Mouse (Mus musculus) inflammation-experienced regulatory T-cells, adult 6 months (primary cell): ENCODE measurements around the gene Mob3b. TPM values are rescaled to one million over a fixed set of nuclear protein-coding genes. Genes with fewer than 3 reads are reported as not detected.

Experiments used
- ATAC-seq: one replicate; pipeline ENCODE4 v1.8.0; 2017
- polyA plus RNA-seq, 3 experiments: library from polyadenylated mRNA; unstranded; fragments of 100-300 nt; shearing (Covaris generic); gene quantifications; one replicate each; pipeline ENCODE4 v1.2.1; 2017

Mob3b gene
- polyA plus RNA-seq = 1 to 10 TPM; 1.2 to 5.7 (median 3.2) TPM

DNA sequence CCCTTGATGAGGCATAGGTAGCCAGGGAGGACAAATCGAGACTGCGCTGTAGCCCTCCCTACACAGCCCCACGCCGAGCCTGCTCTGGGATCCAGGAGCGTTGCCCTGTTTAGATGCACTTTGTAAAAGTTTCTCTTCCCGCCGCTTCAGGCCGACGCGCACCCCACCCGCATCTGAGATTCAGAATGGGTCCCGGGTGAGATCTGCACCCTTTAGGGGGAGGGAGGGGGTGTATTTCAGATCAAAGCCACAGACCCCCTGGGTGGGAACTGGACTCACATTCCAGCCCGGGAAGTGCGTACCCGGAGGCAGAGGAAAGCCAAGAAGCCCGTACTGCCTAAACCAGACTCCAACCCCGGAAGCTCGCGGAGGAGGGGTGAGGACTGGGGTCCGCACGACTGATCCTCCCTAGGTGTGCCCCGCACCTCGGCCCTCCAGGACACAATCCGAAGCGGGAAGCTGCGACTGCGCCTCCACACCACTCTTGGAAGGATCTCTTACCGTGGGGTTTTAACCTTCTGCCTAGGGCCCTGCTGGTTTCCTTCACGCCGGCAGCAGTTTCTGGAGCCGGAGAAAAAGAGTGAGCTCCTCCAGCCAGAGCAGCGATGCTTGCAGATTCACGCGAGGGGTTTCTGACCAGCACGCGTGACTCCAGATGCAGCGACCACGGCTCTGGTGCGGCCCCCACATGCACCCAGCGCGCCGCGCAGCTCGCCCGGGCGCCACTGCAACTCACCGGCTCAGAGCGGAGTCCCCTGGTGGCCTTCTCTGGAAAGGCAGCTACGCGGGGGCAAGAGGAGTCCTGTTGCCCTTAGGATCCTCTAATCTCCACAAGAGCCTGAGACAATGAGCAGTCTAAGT is at the start of gene Mob3b:
TSS of gene Mob3b (minus strand) at position 734 of the 861 bp plus-strand sequence.
- peak; percentile 88 for ATAC-seq

DNA sequence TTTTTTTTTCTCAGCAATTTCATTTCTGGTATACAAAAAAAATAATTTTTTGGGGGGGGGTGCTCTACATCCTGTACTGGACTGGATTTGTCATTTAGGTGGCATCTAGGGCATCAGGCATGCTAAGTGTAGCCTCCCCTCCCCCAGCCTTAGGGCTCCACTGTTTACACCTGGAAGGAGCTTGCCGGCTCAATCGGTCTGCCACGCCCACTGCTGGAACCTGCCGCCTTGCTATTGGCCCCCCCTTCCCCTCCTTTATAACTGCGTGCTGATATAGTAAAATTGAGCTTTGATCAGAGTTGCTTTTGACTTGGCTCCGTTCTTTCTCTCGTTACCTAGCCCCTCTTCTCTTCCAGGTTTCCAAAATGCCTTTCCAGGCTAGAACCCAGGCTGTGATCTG is 47.4 kb upstream of the Mob3b start:
- ATAC-seq = no peak

DNA sequence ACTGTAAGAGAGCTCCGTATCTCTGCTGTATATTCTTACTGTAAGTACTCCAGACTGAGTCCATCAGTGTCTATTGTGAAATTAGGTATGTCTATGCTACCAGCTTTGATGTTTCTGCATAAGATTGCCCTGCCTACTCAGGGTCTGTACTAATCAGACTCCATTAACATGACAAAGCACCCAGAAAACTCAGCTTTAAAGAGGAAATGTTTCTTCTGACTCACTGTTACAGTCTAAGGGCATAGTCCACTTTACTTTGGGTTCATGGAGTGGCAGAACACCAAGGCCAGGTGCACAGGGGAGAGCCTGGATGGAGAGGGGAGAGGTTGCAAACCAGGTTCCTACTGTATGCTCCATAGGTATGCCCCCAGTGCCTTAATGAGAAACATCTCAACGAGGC is 46.4 kb upstream of the Mob3b start:
- ATAC-seq = no peak

DNA sequence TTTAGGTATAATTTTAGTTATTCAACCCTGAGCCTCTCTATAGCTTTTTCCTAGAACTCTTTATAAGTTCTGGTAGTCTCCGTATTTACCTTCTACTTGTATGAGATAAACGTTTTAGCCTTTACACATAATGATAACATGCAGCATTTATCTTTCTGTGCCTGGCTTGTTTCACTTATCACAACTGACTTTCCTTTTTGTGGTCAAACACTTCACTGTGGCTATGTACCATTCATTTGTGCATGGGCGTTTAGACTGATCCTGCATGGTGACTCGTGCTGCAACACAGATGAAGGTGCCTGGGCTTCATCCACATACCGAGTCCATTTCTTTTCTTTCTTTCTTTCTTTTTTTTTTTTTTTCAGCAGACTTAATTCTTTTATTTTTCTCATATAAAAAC is 44.4 kb upstream of the Mob3b start:
- no peak for ATAC-seq

DNA sequence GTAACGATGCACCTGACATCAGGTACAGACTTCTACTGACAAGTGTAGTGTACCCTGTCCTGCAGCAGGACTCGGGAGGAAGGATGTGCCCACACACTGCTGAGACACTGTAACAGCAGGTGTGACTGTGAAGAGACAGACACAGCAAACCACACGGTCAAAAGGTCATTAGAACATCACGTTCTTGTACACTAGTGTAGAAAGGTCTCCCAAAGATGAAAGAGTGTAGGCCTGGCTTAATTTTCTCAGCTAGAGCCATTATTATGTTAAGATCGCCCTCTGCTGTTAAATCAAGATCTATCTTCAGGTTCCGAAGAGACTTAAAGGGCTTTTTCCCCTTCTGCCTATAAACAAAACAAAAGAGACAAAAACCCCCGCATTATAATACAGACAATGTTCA is 35.4 kb upstream of the Mob3b start:
- no peak for ATAC-seq

DNA sequence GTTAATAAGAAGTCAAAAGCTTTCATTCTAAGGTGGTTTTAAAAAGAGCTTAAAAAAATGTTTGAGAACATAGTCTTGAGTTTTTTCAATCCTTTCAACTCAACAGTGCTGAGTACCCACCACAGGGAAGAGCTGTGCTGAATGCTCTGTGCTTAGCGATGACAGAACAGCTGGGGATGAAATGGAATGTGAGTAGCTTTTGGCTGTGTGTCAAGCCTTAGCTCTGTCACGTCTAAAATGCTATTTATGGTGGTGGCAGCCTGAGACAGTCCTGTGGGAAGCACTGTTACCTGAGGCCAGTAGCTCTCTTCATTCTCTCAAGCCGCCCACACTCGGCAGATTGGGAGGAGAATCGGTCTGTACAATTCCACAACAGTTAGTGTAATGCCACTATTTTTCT is 32.5 kb upstream of the Mob3b start:
- ATAC-seq = no peak

DNA sequence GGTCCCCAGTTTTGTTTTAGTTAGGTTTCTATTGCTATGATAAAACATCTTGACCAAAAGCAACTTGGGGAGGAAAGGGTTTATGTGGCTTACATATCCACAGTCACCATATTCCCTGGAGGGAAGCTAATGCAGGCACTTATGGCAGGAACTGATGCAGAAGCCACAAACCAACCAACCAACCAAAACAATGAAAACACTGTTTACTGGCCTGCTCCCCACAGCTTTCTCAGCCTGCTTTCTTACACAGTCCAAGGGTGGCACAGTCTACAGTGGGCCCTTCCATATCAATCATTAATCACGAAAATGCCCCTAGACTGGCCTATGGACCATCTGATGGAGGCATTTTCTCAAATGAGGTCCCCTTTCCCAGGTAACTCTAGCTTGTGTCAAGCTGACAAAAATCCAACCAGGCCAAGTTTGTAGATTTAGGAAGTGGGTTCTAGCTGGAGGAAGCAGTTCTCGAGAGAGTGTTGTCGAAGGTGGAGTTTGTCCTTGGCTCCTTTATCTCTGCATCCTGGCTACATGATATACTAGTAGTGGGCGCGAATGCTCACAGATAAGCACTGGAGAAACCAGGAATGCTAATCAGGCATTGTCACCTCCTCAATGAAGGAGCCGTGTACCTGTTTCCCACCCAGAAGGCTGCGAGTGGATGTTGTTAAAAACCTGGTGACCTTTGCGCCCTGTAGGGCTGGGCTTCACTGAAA is 30.5 kb upstream of the Mob3b start:
- ATAC-seq = no peak

DNA sequence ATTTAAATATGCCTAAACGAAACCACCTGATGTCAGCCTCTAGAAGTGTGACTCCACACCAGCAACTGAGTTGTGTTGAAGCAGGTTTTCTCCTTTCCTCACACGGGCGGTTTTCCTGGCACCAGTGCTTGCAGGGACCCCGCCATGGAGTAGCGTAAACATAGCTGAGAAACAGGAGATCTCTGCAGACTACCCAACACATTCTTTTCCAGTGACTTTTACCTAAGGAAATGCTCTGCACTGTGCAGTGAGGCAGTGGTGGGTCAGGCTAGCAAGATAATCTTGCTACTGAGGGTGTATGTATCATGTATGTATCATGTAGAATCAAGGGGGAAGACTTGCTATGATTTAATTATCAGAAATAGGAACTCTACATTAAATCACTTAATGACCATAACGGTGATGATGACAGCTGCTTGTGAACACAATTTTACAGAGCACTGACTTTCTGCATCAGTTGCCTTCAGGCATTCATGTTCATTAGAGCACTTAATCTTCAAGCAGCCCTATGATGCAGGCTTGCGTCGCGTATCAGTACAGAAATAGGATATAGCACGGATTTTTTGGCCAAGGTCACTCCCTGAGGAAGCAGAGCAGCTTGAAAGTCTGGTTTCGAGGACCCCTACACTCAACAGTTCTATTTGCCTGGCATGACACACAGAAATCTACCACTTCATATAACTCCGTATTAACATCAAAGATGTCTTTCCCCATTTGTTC is 20.8 kb upstream of the Mob3b start:
- ATAC-seq = no peak

DNA sequence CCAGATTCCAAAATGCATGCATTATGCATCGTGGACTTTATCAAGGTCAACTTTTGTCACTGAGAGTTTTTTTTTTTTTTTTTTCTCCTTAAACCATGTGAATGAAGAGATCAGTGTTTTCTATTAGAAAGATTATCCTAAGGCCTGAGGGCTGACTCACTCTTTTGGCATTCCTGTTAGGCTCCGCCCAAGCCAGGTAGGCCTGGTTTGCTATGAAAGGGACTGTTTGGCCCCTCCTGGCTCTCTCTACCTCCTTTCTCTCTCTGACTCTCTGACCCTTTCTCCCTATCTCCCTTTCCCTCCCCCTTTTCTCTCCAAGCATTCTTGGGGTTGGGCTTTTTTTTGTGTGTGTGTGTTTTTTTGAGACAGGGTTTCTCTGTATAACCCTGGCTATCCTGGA is 18.3 kb upstream of the Mob3b start:
- ATAC-seq = no peak

DNA sequence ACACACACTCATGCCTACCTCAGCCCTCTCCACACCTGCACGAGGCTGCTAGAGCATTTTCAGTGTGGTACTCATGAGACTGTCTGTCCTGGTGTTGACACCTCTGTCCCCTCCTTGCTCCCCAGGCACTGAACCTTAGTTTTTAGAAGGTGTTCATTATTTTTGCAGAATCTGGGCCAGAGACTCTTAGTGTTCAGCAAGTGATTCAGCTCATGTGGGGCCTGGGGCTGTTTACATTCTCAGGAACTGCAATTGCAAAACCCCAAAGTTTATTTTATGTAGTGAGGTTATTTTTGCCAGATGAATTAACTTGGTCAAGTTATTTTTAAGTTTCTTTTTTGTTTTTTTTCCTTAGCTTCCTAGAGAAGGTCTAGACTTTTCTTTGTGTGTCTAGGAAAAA is 16.3 kb upstream of the Mob3b start:
- no peak for ATAC-seq

DNA sequence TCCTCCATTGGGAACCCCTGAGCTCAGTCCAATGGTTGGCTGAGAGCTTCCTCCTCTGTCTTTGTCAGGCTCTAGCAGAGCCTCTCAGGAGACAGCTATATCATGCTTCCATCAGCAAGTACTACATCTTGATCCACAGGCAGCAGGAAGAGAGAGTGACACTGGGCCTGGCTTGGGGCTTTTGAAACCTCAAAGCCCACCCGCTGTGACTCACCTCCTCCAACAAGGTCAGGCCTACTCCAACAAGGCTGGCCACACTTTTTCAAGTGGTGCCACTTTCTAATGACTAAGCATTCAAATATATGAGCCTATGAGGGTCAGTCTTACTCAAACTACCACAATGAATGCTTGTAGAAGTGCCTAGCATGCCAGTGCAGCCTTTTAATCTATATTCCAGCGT is 15.2 kb upstream of the Mob3b start:
- ATAC-seq = no peak

DNA sequence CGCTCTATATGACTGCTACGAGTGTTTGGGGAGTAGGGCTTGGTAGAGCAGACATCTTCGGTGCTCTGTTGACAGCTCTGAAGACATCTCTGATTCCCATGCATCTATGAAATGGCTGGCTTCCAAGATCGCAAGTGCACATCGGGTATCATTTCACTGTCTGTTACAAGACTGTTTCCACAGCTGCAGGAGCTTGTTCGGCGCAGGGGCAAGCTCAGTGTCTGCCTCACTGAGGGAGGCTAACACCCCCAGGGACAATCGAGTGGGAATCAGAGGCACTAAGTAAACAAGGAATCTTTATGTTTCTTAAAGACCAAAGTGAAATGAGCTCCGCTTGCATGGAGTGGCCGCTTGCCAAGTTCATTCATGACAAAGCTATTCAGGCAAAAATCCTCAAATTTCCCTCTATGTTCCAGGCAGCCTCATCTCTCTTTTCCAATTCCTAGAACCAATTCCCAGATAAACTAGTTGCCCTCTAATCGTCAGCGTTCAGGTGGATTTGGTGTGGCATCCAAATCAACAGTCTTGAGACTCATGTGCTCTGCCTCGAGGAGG is 12.4 kb upstream of the Mob3b start:
- no peak for ATAC-seq

DNA sequence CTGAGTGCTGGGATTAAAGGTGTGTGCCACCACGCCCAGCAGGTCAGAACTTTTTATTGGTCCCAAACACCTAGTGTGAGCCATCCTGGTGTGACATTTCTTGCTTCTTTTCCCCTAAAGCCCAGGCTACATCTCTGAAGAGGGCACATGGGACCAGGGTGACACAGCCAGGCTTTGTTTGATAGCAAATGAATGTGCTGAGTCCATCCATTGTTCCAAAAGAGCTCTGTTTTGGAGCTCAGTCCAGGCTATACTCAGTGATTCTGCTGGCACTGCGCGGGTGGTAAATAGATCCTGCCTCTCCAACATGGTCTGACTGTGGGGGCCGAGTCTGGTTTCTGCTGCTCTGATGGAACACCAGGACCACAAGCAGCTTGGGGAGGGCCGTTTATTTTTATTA is 10.6 kb upstream of the Mob3b start:
- ATAC-seq = no peak

DNA sequence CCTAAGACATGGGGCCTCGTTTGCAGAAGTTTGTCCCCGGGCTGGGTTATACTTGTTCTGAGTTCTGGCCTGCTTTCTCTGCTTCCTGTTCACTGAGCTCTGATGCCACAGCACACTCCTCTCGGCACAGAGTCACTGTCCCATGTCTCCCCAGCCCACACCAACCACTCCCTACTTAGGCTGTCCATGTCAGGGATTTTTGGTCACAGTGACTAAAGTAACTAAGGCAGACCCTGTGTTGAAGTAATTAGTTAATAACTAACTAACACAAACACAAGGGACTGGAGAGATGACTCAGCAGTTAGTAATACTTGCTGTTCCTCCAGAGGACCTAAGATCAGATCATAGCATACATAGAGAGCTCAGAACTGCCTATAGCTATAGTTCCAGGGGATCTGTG is 8.7 kb upstream of the Mob3b start:
- no peak for ATAC-seq

DNA sequence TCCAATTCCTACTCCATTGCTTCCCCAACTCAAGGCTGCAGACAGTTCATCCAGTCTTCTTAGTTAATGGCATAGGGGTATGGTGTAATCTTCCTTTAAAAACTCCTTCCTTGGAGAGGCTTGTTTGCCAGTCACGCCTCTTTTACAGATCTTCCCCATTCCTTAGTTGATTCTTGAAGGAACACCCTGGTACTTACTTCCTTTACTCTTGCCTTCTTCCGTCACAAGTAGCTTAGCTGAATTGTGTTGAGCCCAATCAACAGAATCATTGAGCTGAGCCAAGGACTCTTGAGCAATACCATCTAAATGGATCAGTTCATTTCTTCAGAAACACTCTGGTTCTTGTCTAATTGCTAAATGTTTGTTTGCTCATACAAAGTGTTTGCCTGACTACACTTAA is 8.0 kb upstream of the Mob3b start:
- ATAC-seq = no peak

DNA sequence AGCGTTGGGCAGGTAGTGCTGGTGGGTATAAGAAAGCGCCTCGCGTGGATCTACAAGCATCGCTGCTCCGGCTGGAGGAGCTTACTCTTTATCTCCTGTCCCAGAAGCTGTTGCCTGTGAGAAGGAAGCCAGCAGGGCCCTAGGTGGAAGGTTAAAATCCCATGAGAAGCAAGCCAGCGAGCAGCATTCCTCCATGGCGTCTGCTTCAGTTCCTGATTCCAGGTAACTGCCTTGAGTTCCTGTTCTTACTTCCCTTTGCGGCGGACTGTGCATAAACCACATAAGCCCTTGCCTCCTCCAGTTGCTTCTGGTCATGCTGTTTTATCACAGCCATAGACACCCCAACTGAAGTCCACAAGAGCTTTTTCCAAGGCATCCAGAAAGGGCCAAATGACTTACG is 531 bp upstream of the Mob3b start:
- no peak for ATAC-seq

DNA sequence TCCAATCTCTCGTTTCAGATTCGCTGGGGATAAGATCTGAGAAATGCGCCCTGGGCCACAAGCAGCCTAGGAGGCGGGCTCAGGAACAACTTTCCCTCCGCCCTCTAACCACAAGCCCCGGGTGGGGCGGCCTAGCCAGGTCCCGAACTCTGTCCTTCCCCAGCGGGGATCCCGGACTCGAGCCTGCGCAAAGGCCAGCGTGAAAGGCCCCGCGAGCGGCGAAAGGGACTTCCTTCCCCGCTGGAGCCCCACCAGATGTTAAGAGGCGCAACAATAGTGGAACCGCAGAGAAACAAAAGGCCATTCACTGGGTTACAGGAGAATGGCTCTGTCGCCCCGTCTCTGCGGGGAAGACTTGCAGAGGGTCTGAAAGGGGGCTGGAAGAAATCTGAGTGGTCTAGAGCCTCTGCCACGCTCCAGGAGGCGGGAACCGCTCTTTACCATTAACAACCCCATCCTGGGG is 1.1 kb downstream of the Mob3b start:
- peak; percentile 48 for ATAC-seq

DNA sequence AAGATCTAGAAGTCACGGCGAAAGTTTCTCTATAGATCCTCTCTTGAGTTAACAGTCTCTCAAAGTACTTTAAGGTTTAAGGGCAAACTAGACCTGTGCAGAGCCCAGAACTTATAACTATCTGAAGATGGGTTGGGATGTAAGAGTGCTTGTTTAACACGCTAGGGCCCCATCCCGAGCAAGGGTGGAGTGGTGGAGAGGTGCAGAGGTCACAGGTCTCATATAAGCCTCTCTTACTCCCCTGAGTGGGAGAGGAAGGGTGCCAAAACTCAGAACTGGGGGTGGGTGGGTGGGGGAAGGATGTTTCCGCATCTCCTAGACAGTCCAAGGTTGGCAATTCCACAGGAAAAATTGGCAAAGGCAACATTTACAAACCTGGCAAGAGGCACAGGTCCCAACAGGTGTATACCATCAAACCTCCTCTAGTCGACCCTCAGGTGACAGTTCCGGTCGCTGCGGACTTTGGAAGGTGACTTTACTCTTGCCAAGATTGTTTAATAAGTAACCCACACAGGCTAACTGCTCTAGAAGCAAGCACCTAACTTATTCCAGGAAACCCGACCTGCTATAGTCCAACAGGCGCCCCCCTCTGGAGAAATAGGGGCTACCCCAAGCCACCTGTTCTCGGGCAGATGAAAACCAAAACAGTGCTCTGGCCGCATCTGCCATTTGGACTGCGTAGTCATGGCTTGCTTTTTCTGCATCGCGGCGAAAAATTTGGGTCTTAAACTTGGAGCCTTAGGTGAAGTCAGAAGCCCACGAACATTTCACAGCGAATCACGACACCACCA is 2.0 kb downstream of the Mob3b start:
- ATAC-seq = no peak

DNA sequence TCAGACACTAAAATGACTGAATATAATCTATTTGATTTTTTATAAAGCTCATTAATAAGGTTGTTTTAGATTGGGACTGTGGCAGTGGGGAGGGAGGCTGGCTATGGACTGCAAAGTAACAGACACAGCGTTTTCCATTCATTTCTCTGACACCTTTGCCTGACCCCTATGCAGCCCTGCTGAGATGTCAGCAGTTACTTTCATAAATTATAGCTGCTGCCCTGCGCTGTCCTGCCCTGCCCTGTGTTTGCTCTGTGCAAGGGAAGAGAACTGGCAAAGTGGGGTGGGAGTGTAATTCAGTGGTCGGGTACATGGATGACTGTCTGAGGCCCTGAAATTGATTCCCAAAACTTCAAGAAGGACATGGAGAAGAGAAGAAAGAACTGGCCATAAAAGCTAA is 3.2 kb downstream of the Mob3b start:
- ATAC-seq = no peak

DNA sequence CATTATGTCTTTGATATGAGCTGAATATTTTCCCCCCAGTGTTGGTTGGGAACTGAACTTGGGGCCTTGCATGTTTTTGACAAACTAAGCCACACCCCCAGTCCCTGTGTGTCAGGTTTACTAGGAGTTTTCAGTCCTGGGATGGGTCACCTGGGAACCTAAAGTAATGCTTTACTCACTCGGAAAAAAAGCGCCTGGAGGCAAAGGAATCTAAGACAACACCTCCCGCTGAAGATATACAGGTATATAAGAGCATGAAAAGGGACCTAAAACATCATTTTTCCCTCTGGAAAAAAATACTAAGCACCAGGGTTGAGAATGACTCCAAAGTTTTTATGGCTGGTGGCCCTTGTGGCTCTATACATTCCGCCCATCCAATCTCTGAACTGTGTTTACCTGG is 5.5 kb downstream of the Mob3b start, which contains the start of gene Ifnk:
TSS of gene Ifnk (plus strand) at position 301 of the 400 bp plus-strand sequence.
- ATAC-seq = no peak

DNA sequence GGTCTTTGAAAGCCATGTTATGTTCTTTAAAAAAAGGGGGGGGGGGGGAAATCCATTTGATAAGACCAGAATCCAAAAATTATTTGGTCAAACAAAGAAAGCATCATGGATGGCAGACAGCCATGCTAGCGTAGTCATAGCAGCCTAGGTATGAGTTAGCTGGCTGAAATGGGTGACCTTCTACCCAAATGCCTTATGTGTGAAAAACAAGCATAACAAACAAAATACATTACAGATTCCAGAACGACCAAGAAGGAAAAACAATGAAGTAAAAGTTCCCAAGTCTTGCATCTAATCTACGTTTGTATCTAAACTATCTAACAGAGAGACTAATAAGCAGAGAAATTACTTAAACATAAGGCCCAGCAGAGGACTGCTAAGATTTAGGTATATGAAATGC is 6.6 kb downstream of the Mob3b start:
- ATAC-seq = no peak

DNA sequence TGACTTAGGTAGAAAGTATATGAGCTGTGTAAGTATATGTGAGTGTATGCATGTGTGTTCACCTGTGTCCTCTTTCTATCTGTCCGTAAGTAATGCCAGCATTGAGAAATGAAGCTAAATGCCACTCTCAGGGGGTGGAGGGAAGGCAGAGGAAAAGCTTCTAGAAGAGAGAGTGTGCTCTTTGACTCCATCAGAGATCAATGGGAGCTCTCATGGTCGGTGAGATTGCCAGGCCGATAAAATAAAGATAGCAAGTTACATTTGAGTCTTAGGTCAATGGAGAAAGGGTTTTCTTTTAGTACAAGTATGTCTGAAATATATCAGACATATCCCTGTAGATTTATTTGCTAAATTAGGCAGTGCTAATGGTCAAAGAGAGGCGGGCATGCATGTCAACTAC is 9.0 kb downstream of the Mob3b start:
- no peak for ATAC-seq
